Mouse (Mus musculus) C2C12 (cell line): ENCODE results near the gene Rhox3c. TPM values are rescaled to one million over a fixed set of nuclear protein-coding genes. Genes with fewer than 3 reads are reported as not detected.
"Not testable (repeated sequence)": the region's sequence is repeated elsewhere in the genome, so short reads cannot be mapped to it uniquely, and the experiment has no call there.

Source experiments
- H3K27me3 ChIP-seq: one replicate; pipeline ENCODE4 v1.6.1; 2011; ENCODE audit not compliant: control insufficient read depth, insufficient read depth, insufficient read length
- H3K36me3 ChIP-seq: one replicate; pipeline ENCODE4 v1.6.1; 2011; ENCODE audit not compliant: control insufficient read depth, insufficient read depth
- H3K4me3 ChIP-seq: one replicate; pipeline ENCODE4 v1.5.1; 2011; ENCODE audit warnings: mild to moderate bottlenecking, control low read depth; ENCODE audit not compliant: poor library complexity, insufficient read depth, severe bottlenecking
- H3K79me2 ChIP-seq: one replicate; pipeline ENCODE4 v1.6.1; 2011; ENCODE audit not compliant: control insufficient read depth, insufficient read depth
- H3K79me3 ChIP-seq: one replicate; pipeline ENCODE4 v1.6.1; 2011; ENCODE audit warnings: low read depth, control low read depth
- H3ac ChIP-seq: one replicate; pipeline ENCODE3; 2011; ENCODE audit warnings: low read depth; ENCODE audit not compliant: control insufficient read depth, insufficient read length
- long read RNA-seq, 2 experiments: library from polyadenylated mRNA; unstranded; transcript quantifications; one replicate each; pipeline ENCODE4 v2.0.0; 2019 to 2020
- polyA plus RNA-seq: library from polyadenylated mRNA; unstranded; fragments of >200 nt; fragmentation: generic; extraction: Trizol; gene quantifications from one replicate; pipeline ENCODE4 v1.2.1, GENCODE M21; 2012; ENCODE audit warnings: missing spikeins

Gene Rhox3c
- not detected for polyA plus RNA-seq
- long read RNA-seq, experiment 1, result 0 reads
- long read RNA-seq, experiment 2, result 0 reads

- not testable (repeated sequence) for H3K79me2 ChIP-seq, H3K4me3 ChIP-seq, H3K79me3 ChIP-seq, H3K27me3 ChIP-seq, H3ac ChIP-seq, H3K36me3 ChIP-seq
Observed at GRCm38 (mm10) chrX:37458285-37458684, at the start of gene Rhox3c. Gene Rhox3c (plus strand): TSS chrX:37458585.

GRCm38 (mm10) chrX:37411767-37412166 is 46.6 kb upstream of the Rhox3c start, which contains the start of gene Rhox2b:
Gene Rhox2b (plus strand): TSS chrX:37412067.
- not testable (repeated sequence) for H3ac ChIP-seq, H3K79me2 ChIP-seq, H3K79me3 ChIP-seq, H3K4me3 ChIP-seq, H3K36me3 ChIP-seq, H3K27me3 ChIP-seq

- not testable (repeated sequence) for H3K4me3 ChIP-seq, H3K79me2 ChIP-seq, H3ac ChIP-seq, H3K27me3 ChIP-seq, H3K79me3 ChIP-seq, H3K36me3 ChIP-seq
Observed at GRCm38 (mm10) chrX:37432194-37432593, 26.2 kb upstream of the Rhox3c start, which contains the start of gene Rhox4b. Gene Rhox4b (plus strand): TSS chrX:37432494.

GRCm38 (mm10) chrX:37453380-37453779 is 5.0 kb upstream of the Rhox3c start, which contains the start of gene Rhox2c:
Gene Rhox2c (plus strand): TSS chrX:37453680.
- not testable (repeated sequence) for H3K79me2 ChIP-seq, H3K36me3 ChIP-seq

GRCm38 (mm10) chrX:37480037-37480436 is 21.7 kb downstream of the Rhox3c start, which contains the start of gene Rhox4c:
Gene Rhox4c (plus strand): TSS chrX:37480337.
- not testable (repeated sequence) for H3K4me3 ChIP-seq, H3ac ChIP-seq, H3K79me3 ChIP-seq, H3K27me3 ChIP-seq, H3K79me2 ChIP-seq, H3K36me3 ChIP-seq

More at GRCm38 (mm10) chrX:37453380-37453779, 5.0 kb upstream of the Rhox3c start, which contains the start of gene Rhox2c:
- not testable (repeated sequence) for H3ac ChIP-seq, H3K27me3 ChIP-seq, H3K4me3 ChIP-seq, H3K79me3 ChIP-seq

- H3K4me3 ChIP-seq, H3K36me3 ChIP-seq, H3ac ChIP-seq, H3K79me3 ChIP-seq, H3K79me2 ChIP-seq, H3K27me3 ChIP-seq: not testable (repeated sequence)
Observed at GRCm38 (mm10) chrX:37514059-37514458, 55.7 kb downstream of the Rhox3c start, which contains the start of gene Rhox4d. Gene Rhox4d (plus strand): TSS chrX:37514359.

Other genes with a start within 250 kb of the Rhox3c start
- not detected for gene Gm9, start 247.5 kb upstream of the Rhox3c start, polyA plus RNA-seq
- gene Rhox1, start 236.3 kb upstream of the Rhox3c start, polyA plus RNA-seq, result not detected
- gene Rhox2a, start 213.6 kb upstream of the Rhox3c start, polyA plus RNA-seq, result not detected
- gene Rhox3a, start 208.7 kb upstream of the Rhox3c start, polyA plus RNA-seq, result not detected
- not detected for gene Rhox4a, start 193.2 kb upstream of the Rhox3c start, polyA plus RNA-seq
- gene Rhox3a2, start 78.6 kb upstream of the Rhox3c start, polyA plus RNA-seq, result not detected
- gene Rhox4a2, start 67.7 kb upstream of the Rhox3c start, polyA plus RNA-seq, result not detected
- gene Rhox2b, start 46.5 kb upstream of the Rhox3c start, polyA plus RNA-seq, result not detected
- gene Rhox4b, start 26.1 kb upstream of the Rhox3c start, polyA plus RNA-seq, result not detected
- gene Rhox2c, start 4.9 kb upstream of the Rhox3c start, polyA plus RNA-seq, result not detected
- gene Rhox4c, start 21.8 kb downstream of the Rhox3c start, polyA plus RNA-seq, result not detected
- gene Rhox2d, start 34.8 kb downstream of the Rhox3c start, polyA plus RNA-seq, result not detected
- gene Rhox4d, start 55.8 kb downstream of the Rhox3c start, polyA plus RNA-seq, result not detected
- not detected for gene Rhox2e, start 71.9 kb downstream of the Rhox3c start, polyA plus RNA-seq
- gene Rhox3e, start 83.4 kb downstream of the Rhox3c start, polyA plus RNA-seq, result not detected
- not detected for gene Rhox4e, start 98.8 kb downstream of the Rhox3c start, polyA plus RNA-seq
- not detected for gene Rhox2f, start 112.8 kb downstream of the Rhox3c start, polyA plus RNA-seq
- not detected for gene Rhox3f, start 122.4 kb downstream of the Rhox3c start, polyA plus RNA-seq
- not detected for gene Rhox4f, start 149.1 kb downstream of the Rhox3c start, polyA plus RNA-seq
- not detected for gene Rhox3g, start 170.0 kb downstream of the Rhox3c start, polyA plus RNA-seq
- gene Rhox2g, start 184.9 kb downstream of the Rhox3c start, polyA plus RNA-seq, result not detected
- gene Rhox4g, start 192.7 kb downstream of the Rhox3c start, polyA plus RNA-seq, result not detected
- gene Rhox3h, start 210.2 kb downstream of the Rhox3c start, polyA plus RNA-seq, result not detected
- 0.06 TPM for gene Rhox2h, start 214.7 kb downstream of the Rhox3c start, polyA plus RNA-seq